In genomic region chr1:95468095-95468494, GRCm38 (mm10) we compare ENCODE assay signal across 28 mouse cellular contexts.
DNase-seq lines count a peak whose midpoint lies in the region; ATAC-seq and TF ChIP-seq lines count a peak whose summit lies in the region.
"Had no signal": no experiment of that assay in that cellular context is flagged by ENCODE, and none has a peak within 500 bp of the region (broad histone marks: within the 10 kb centered on the region; RNA-seq: fewer than 3 reads in every experiment).

No protein-coding gene starts in this region.

- 47% methylated on average over 2 of the region's 2 CpGs for WGBS in small intestine, adult 2 months

- no peak for TF ChIP-seq POLR2A in small intestine, adult 2 months (IDR thresholded peaks at IDR 0.05; ENCODE audit: low read depth, low read length)

- H3K36me3 ChIP-seq in small intestine, adult 2 months (ENCODE audit: control insufficient read depth, insufficient read depth, low read length): no peaks in the 10 kb centered on the region
- H3K36me3 ChIP-seq: embryonic facial prominence, embryonic 10.5 days; forebrain, embryonic 10.5 days; heart, embryonic 10.5 days; hindbrain, embryonic 10.5 days; intestine, embryonic 15.5 days; kidney, embryonic 15.5 days; limb, embryonic 15.5 days; liver, embryonic 15.5 days; lung, embryonic 15.5 days; midbrain, embryonic 10.5 days had no signal

- H3K4me3 ChIP-seq in small intestine, adult 2 months (ENCODE audit: low read depth, low read length): no peak overlapping the region
- H3K4me3 ChIP-seq: embryonic facial prominence, embryonic 10.5 days; forebrain, embryonic 10.5 days; heart, embryonic 10.5 days; hindbrain, embryonic 10.5 days; intestine, embryonic 15.5 days; kidney, embryonic 15.5 days; left cerebral cortex, adult 2 months; limb, embryonic 15.5 days; liver, embryonic 15.5 days; lung, embryonic 15.5 days; midbrain, embryonic 10.5 days; myocyte had no signal

- no peaks in the 10 kb centered on the region for H3K4me1 ChIP-seq in small intestine, adult 2 months (ENCODE audit: control insufficient read depth, insufficient read depth, insufficient read length, low read length)
- H3K4me1 ChIP-seq: embryonic facial prominence, embryonic 10.5 days; forebrain, embryonic 10.5 days; heart, embryonic 10.5 days; hindbrain, embryonic 10.5 days; intestine, embryonic 15.5 days; kidney, embryonic 15.5 days; limb, embryonic 15.5 days; liver, embryonic 15.5 days; lung, embryonic 15.5 days; midbrain, embryonic 10.5 days had no signal

- no peaks in the 10 kb centered on the region for H3K27me3 ChIP-seq in small intestine, adult 2 months (ENCODE audit: control insufficient read depth, insufficient read depth, low read length)
- H3K27me3 ChIP-seq: intestine, embryonic 15.5 days; kidney, embryonic 15.5 days; limb, embryonic 15.5 days; liver, embryonic 15.5 days; lung, embryonic 15.5 days had no signal

- no peak for TF ChIP-seq CTCF in small intestine, adult 2 months (IDR thresholded peaks at IDR 0.05; ENCODE audit: extremely low read depth, insufficient read length, insufficient replicate concordance, low read depth, low read length)

- peak overlapping the region; percentile 35; the same call in 1 of the 2 replicates for H3K27ac ChIP-seq in small intestine, adult 2 months (ENCODE audit: insufficient read depth, low read depth, low read length)
- H3K27ac ChIP-seq: embryonic facial prominence, embryonic 10.5 days; forebrain, embryonic 10.5 days; heart, embryonic 10.5 days; hindbrain, embryonic 10.5 days; intestine, embryonic 15.5 days; kidney, embryonic 15.5 days; left cerebral cortex, adult 2 months; limb, embryonic 15.5 days; liver, embryonic 15.5 days; lung, embryonic 15.5 days; midbrain, embryonic 10.5 days had no signal

- DNase-seq in 416B (ENCODE audit: low read depth): peak; percentile 97
- peak; percentile 36 for DNase-seq in MEL-GATA-1-ER (ENCODE audit: extremely low read depth, low read depth)
- DNase-seq in cerebellum, adult 9-10 months: no peak
- DNase-seq in natural killer cell, adult 2 months (ENCODE audit: low spot score in 2 of 2): no peak
- DNase-seq: adrenal gland, postnatal 10 days; cerebellum, adult 8-10 months; forebrain, postnatal 0 days; gastrocnemius, postnatal 25 days; lung, postnatal 36 days; right cerebral cortex, adult 18-20 months had no signal

- peak; percentile 79 for ATAC-seq in granulocyte monocyte progenitor cell, adult 5-6 weeks (replicated peaks; ENCODE audit: poor library complexity, severe bottlenecking)
- no peak for ATAC-seq in frontal cortex, adult (ENCODE audit: low TSS enrichment)
- ATAC-seq: activated CD4-positive, CD25-positive, alpha-beta regulatory T cell, adult 4 months; forebrain, postnatal 0 days; hindbrain, embryonic 16.5 days; intestine, embryonic 15.5 days; midbrain, embryonic 16.5 days had no signal

Comparison
In these comparisons a context has a peak if more than half of its experiments do, and no peak if none do; other contexts are left out.
1. DNase-seq: peak in 416B (single experiment) and MEL-GATA-1-ER (single experiment); none in cerebellum, adult 9-10 months (single experiment) and natural killer cell, adult 2 months (0 of 2).